Mouse (Mus musculus): ENCODE measurements around the gene Ctbp2. TPM values are rescaled to one million over a fixed set of nuclear protein-coding genes. Genes with fewer than 3 reads are reported as not detected.

The Ctbp2 gene
- polyA plus RNA-seq, 1 experiment from 2014 or later: 87.4 TPM

DNA sequence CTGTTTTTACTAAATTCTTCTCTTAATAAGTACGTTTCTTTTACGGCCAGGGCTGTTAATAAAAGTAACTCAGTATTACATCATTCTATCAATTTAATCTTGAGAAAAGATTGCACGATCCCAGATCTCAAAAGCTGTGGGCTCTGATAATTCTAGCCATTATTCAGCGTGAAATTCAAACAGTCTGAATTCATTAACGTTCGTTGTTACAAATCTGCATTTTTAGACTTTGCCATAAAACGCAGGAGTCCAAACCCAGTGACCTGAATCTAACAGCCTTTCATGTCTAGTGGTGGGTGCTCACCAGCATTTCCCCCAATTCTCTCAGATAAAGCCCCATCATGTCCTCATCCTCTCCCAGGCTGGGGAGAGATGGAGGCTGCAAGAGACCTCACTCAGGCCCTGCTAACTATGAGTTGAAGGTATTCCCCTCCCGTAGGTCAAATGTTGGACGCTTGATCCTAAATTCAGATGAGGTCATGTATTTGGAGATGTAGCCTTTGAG lies 51.0 kb downstream of the Ctbp2 start:
- H3K4me3 ChIP-seq: no peak overlapping the region
- H3K4me2 ChIP-seq (replicated peaks): peak overlapping the region; percentile 8; the same call in 1 of the 2 replicates
- no peaks in the 10 kb centered on the region for H3K36me3 ChIP-seq
- H3K9ac ChIP-seq (replicated peaks): no peak overlapping the region
- no peaks in the 10 kb centered on the region for H3K9me3 ChIP-seq
- H3K4me1 ChIP-seq: peaks cover 85% of the 10 kb centered on the region
- WGBS: 11% methylated on average over 9 of the region's 9 CpGs
- ATAC-seq (replicated peaks): peak; percentile 34; the same call in 1 of the 2 replicates
- H3K27ac ChIP-seq (replicated peaks): peak overlapping the region; percentile 85
- no peaks in the 10 kb centered on the region for H3K27me3 ChIP-seq

DNA sequence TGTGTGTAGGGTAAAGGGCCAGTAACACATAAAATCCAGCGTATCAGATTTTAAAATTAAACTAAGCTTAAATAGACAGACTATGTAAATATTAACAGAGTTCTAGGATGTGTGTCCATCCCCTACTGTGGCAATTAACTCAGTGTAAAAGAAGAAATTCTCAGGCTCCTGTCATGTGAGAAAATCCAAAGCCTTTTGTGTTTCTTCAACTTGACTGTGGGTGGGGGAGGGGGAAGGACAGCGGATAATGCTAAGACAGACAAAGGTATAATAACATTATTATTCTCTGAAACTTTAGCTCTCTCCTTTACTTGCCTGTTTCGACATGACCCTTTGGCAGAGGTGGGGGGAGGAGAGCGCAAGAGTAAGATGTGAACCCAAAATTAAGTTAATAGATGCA lies 51.6 kb downstream of the Ctbp2 start:
- H3K4me1 ChIP-seq: peaks cover 92% of the 10 kb centered on the region

DNA sequence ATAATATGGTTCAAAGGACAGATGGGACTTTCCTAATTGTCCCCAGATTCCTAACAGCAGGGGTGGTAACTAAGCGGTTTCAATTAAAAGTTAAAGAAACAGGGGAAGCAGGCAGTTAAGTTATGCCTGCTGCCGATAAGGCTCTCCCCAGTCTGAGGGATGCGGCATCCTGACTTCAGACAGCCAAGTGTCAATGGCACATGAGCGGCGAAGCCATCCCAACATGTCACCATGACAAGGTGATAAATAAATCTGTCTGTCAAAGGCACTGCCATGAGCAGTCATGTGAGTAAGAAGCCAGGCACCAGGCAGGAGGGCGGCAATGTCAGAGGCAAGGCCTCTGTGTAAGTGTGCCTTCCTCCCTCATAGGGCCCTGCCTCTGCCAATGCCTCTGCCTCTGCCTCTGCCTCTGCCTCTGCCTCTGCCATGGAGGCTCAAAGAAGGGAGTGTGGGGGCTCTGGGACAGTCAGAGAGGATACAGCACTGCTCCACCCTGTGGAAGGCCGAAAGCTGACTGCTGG lies 56.8 kb downstream of the Ctbp2 start:
- H3K4me1 ChIP-seq: peaks cover 68% of the 10 kb centered on the region
- 34% methylated on average over 7 of the region's 7 CpGs for WGBS
- H3K9ac ChIP-seq (replicated peaks): no peak overlapping the region
- ATAC-seq (replicated peaks): peak; percentile 69
- H3K36me3 ChIP-seq: no peaks in the 10 kb centered on the region
- no peaks in the 10 kb centered on the region for H3K27me3 ChIP-seq
- H3K9me3 ChIP-seq: no peaks in the 10 kb centered on the region
- H3K4me2 ChIP-seq (replicated peaks): no peak overlapping the region
- H3K4me3 ChIP-seq: no peak overlapping the region
- H3K27ac ChIP-seq (replicated peaks): peak overlapping the region; percentile 85

More for the DNA sequence above, 51.6 kb downstream of the Ctbp2 start:
- 14% methylated on average over 4 of the region's 4 CpGs for whole genome bisulfite sequencing
- Histone ChIP-seq H3K36me3 (no peaks in the 10 kb centered on the region), H3K9me3 (no peaks in the 10 kb centered on the region), H3K27me3 (no peaks in the 10 kb centered on the region), H3K4me3 (no peak overlapping the region), H3K27ac (replicated peaks) (peak overlapping the region; percentile 85), H3K4me2 (replicated peaks) (peak overlapping the region; percentile 8; the same call in 1 of the 2 replicates), H3K9ac (replicated peaks) (no peak overlapping the region)
- no peak for ATAC-seq (replicated peaks)

DNA sequence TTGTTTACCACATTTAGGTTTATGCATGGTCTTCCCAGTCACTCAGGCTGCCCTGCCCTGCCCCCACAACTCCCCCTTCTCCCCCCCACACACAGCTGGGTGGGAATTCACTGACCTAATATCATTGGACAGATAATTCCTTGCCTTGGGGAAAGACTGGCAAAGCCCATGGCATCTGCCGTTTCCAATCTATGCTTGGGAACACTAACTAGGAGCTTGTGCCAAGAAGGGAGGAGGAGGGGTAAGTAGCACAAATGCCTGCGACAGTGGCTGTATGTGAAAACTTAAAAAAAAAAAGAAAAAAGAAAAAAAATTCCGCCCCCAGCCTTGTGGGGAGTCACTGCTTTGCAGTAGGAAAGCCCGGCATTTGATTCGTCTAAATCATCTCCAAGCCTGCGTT lies 57.4 kb downstream of the Ctbp2 start:
- Histone ChIP-seq H3K27me3 (no peaks in the 10 kb centered on the region), H3K27ac (replicated peaks) (peak overlapping the region; percentile 85), H3K4me2 (replicated peaks) (no peak overlapping the region; the same call in 1 of the 2 replicates), H3K4me3 (no peak overlapping the region), H3K36me3 (no peaks in the 10 kb centered on the region), H3K9ac (replicated peaks) (no peak overlapping the region), H3K9me3 (no peaks in the 10 kb centered on the region), H3K4me1 (peaks cover 62% of the 10 kb centered on the region)
- ATAC-seq (replicated peaks): peak; percentile 58
- 8% methylated on average over 6 of the region's 6 CpGs for WGBS

DNA sequence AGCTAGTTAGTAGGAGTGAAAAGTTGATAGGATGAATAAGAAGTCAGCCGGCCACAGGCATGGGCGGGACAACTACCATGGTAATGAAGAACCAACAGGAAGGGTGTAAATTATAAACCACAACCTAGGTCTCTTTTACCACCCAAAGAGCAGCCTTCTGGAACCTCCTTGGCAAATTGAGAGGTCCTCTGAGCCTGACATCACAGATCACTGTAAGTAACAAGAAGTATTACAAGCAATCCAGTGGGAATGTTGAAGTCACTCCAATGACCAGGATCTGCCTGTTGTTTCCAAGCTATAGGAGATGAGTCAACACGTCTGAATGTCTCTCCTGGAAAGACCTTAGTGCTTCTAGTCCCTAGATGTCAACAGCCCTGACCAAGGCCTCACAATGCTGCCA lies 62.1 kb downstream of the Ctbp2 start:
- Histone ChIP-seq H3K4me2 (replicated peaks) (no peak overlapping the region), H3K9me3 (no peaks in the 10 kb centered on the region), H3K36me3 (no peaks in the 10 kb centered on the region), H3K4me1 (peaks cover 34% of the 10 kb centered on the region), H3K4me3 (no peak overlapping the region), H3K9ac (replicated peaks) (no peak overlapping the region), H3K27ac (replicated peaks) (no peak overlapping the region), H3K27me3 (no peaks in the 10 kb centered on the region)
- WGBS: 93% methylated on average over 3 of the region's 3 CpGs
- no peak for ATAC-seq (replicated peaks)

DNA sequence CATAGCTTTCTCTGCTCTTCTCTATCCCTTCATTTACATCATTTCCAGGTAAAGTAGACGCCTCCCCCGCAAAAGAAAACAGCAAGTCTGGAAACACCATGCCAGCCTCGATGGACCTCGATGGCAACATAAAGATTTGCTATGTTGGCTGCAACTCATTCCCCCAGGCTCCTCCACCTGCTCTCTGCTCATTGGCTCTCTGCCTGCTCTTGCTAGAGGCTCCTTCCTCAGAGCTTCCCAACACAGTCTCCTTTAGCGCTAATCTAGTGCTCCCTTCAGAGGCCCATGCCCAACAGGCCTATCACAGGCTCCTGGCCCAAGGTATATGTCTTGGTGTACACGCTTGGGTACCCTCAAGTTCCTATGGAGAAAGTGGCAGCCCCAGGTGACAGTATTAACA lies 64.0 kb downstream of the Ctbp2 start:
- Histone ChIP-seq H3K4me2 (replicated peaks) (no peak overlapping the region), H3K36me3 (no peaks in the 10 kb centered on the region), H3K9ac (replicated peaks) (no peak overlapping the region), H3K27ac (replicated peaks) (peak overlapping the region; percentile 72), H3K4me1 (peaks cover 19% of the 10 kb centered on the region), H3K9me3 (no peaks in the 10 kb centered on the region), H3K27me3 (no peaks in the 10 kb centered on the region), H3K4me3 (no peak overlapping the region)
- no peak for ATAC-seq (replicated peaks)
- 74% methylated on average over 6 of the region's 6 CpGs for WGBS

DNA sequence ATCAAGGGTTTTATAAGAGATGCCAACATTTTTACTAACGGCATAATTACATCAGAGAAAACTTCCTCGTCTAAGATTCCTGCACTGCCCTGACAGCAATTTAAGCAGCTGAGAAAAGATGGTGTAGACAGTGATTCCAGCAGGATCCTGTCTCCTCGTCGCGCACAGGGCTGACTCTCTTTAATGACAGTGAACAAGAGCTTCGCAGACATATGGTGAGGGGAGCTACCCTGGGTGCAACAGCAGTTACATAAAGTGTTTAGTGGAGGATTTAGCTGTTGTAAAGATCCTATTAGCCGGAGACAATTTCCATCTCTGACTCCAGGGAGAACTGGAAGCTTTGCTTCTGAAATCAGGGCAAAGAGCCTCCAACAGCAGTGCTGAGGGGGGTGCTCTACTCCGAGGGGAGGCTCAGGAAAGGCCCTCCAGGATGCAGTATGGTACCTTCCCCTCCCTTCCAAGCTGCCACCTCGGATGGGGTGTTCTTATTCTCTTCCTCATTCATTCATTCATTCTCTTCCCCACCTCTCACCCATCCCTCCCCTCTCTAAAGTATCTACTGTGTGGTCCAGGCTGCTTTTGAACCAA lies 64.5 kb downstream of the Ctbp2 start:
- no peak for ATAC-seq (replicated peaks)
- no peak overlapping the region for H3K9ac ChIP-seq (replicated peaks)
- no peak overlapping the region for H3K4me3 ChIP-seq
- WGBS: 45% methylated on average over 9 of the region's 9 CpGs
- no peaks in the 10 kb centered on the region for H3K27me3 ChIP-seq
- peak overlapping the region; percentile 72 for H3K27ac ChIP-seq (replicated peaks)
- no peak overlapping the region for H3K4me2 ChIP-seq (replicated peaks)
- H3K36me3 ChIP-seq: no peaks in the 10 kb centered on the region
- H3K4me1 ChIP-seq: peaks cover 19% of the 10 kb centered on the region
- H3K9me3 ChIP-seq: no peaks in the 10 kb centered on the region

DNA sequence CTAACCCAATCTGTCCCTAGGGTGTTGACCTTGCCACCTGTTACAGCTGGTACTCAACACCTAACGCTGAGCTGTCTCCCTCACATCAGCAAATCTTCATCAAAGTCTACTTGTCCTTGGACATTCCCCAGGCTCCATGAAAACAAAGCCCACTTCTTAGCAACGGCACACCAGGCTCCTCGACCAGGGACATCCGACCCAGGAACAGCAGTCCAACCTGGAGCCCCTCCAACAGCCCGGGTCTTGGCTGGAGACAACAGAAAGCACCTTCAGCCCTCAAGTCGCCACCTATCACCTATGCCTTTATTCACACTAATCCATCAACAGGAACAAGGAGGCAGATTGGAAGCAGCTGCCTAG lies 65.0 kb downstream of the Ctbp2 start:
- Histone ChIP-seq H3K27ac (replicated peaks) (peak overlapping the region; percentile 72), H3K4me2 (replicated peaks) (no peak overlapping the region)

DNA sequence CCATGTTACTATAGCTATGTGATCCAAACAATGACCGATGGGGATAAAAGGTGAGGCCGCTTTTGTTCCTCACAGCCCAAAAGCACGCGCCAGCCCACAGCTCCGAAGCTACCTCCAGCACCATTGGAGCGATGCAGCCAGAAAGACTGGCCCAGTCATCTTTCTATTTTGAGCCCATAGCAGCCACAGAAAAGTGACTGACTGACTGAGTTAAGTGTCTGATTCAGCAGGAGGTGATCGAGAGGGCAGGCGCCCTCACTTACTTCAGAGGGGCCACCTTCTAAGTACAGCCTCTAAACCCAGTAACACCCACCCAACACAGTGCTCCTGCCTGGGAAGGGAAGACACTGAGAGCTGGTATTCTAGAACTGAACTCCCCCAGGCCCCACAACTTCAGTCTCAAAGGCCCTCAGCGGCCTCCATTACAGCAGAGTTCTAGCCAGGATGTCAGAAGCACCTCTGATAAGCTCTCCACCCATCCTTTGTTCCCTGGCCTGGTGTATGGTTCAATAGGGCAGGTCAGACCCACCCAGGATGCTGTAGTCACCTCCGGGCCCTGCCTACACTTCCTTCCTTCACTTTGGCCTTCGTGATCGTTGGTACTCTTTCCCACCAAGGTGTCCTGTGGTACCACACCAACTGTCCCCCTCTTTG lies 65.5 kb downstream of the Ctbp2 start:
- H3K27me3 ChIP-seq: no peaks in the 10 kb centered on the region
- peaks cover 19% of the 10 kb centered on the region for H3K4me1 ChIP-seq
- H3K4me2 ChIP-seq (replicated peaks): no peak overlapping the region
- H3K9me3 ChIP-seq: no peaks in the 10 kb centered on the region
- no peak overlapping the region for H3K9ac ChIP-seq (replicated peaks)
- no peaks in the 10 kb centered on the region for H3K36me3 ChIP-seq
- no peak overlapping the region for H3K27ac ChIP-seq (replicated peaks)
- no peak for ATAC-seq (replicated peaks)
- H3K4me3 ChIP-seq: no peak overlapping the region
- 95% methylated on average over 12 of the region's 12 CpGs for WGBS

More for the DNA sequence above, 65.0 kb downstream of the Ctbp2 start:
- no peaks in the 10 kb centered on the region for H3K36me3 ChIP-seq
- H3K4me1 ChIP-seq: peaks cover 19% of the 10 kb centered on the region
- no peaks in the 10 kb centered on the region for H3K27me3 ChIP-seq
- H3K4me3 ChIP-seq: no peak overlapping the region
- H3K9ac ChIP-seq (replicated peaks): no peak overlapping the region
- 71% methylated on average over 6 of the region's 6 CpGs for WGBS
- ATAC-seq (replicated peaks): no peak
- no peaks in the 10 kb centered on the region for H3K9me3 ChIP-seq

DNA sequence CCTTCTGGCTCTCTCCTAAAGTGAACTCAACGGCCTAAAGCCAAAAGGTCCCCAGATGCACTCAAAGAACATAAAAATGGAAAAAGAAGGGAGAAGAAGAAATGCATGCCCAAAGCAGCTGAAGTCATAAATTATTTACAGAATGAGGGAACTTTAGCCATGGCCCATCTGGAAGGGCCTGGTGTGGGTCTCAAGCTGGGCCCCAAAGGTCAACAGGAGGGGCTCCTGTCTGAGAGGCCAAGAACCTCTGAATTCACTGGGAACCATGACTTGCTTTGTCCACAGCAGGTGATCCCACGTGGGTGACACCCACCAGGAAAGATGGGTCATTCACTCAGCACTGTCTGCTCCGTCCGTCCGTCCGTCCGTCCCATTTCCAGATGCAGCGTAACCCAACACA lies 67.2 kb downstream of the Ctbp2 start:
- H3K4me2 ChIP-seq (replicated peaks): no peak overlapping the region
- H3K36me3 ChIP-seq: no peaks in the 10 kb centered on the region
- WGBS: 93% methylated on average over 8 of the region's 8 CpGs
- no peak overlapping the region for H3K9ac ChIP-seq (replicated peaks)
- no peaks in the 10 kb centered on the region for H3K9me3 ChIP-seq
- H3K4me3 ChIP-seq: no peak overlapping the region
- H3K27me3 ChIP-seq: no peaks in the 10 kb centered on the region
- no peak for ATAC-seq (replicated peaks)
- no peak overlapping the region for H3K27ac ChIP-seq (replicated peaks)
- H3K4me1 ChIP-seq: peaks cover 19% of the 10 kb centered on the region

DNA sequence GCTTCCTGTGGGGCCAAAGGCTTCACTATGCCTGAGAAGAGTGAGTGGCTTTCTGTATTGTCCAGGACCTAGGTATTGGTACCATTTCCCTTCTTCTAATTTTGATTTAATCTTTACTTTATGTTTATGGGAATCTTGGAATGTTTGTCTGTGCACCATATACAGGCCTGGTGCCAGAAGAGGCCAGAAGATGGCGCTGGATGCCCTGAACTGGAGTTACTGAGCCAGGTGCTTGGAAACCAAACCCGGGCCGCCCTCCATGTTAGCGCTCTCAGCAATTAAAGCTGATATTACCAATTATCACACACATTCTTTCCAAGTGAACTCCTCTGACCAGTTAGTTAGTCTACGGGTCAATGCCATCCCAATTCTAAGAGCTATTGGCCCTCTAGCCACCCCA lies 69.7 kb downstream of the Ctbp2 start:
- H3K9ac ChIP-seq (replicated peaks): no peak overlapping the region
- no peak overlapping the region for H3K27ac ChIP-seq (replicated peaks)
- H3K4me2 ChIP-seq (replicated peaks): no peak overlapping the region
- H3K4me3 ChIP-seq: no peak overlapping the region
- H3K9me3 ChIP-seq: no peaks in the 10 kb centered on the region
- 94% methylated on average over 5 of the region's 5 CpGs for WGBS
- no peaks in the 10 kb centered on the region for H3K27me3 ChIP-seq
- no peak for ATAC-seq (replicated peaks)
- H3K36me3 ChIP-seq: no peaks in the 10 kb centered on the region
- peaks cover 5% of the 10 kb centered on the region for H3K4me1 ChIP-seq

DNA sequence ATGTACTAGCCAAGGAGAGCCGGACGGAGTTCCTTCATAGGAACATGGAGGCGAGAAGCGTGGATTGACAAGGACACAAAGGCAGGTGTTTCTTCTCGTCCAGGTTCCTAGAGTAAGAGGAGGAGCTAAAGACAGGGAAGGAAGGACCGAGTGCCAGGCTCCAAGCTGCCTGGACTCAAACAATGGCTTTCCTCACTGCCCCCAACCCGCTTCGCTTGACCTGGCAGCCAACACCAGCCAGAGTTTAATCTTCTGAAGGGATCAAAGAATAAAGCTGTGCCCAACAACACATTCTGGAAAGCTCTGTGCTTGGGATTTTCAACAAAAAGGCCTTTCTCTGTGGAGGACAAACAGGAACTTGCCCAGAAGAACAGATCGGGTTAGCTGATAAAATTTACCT lies 70.4 kb downstream of the Ctbp2 start:
- H3K4me1 ChIP-seq: no peaks in the 10 kb centered on the region
- H3K4me3 ChIP-seq: no peak overlapping the region
- no peak overlapping the region for H3K9ac ChIP-seq (replicated peaks)
- WGBS: 66% methylated on average over 9 of the region's 9 CpGs
- H3K36me3 ChIP-seq: no peaks in the 10 kb centered on the region
- H3K27me3 ChIP-seq: no peaks in the 10 kb centered on the region
- H3K4me2 ChIP-seq (replicated peaks): no peak overlapping the region
- H3K9me3 ChIP-seq: no peaks in the 10 kb centered on the region
- ATAC-seq (replicated peaks): no peak
- H3K27ac ChIP-seq (replicated peaks): no peak overlapping the region

Measured in forebrain, embryonic 15.5 days (tissue).